Mouse (Mus musculus): ENCODE results near the gene Prss3. TPM values are rescaled to one million over a fixed set of nuclear protein-coding genes. Genes with fewer than 3 reads are reported as not detected.
"Not testable (repeated sequence)": the region's sequence is repeated elsewhere in the genome, so short reads cannot be mapped to it uniquely, and the experiment has no call there.

Prss3 gene
- not detected in 2 replicates for polyA plus RNA-seq (2015; fragmentation: Nextera tagmentation; extraction: Ambion mirVana)

GRCm38 (mm10) chr6:41377578-41377977, at the start of gene Prss3:
Prss3 (minus strand) TSS chr6:41377678.
- H3K27me3 ChIP-seq (replicated peaks); H3K27ac ChIP-seq (replicated peaks); H3K9me3 ChIP-seq; H3K4me3 ChIP-seq; H3K4me2 ChIP-seq; H3K9ac ChIP-seq; H3K36me3 ChIP-seq; ATAC-seq (ENCODE audit: extremely low read depth, insufficient number of reproducible peaks, low FRiP score, low TSS enrichment); H3K4me1 ChIP-seq: not testable (repeated sequence)

- not testable (repeated sequence) for H3K36me3 ChIP-seq; H3K4me3 ChIP-seq; H3K4me2 ChIP-seq; ATAC-seq (ENCODE audit: extremely low read depth, insufficient number of reproducible peaks, low FRiP score, low TSS enrichment); H3K9ac ChIP-seq; H3K27ac ChIP-seq (replicated peaks); H3K4me1 ChIP-seq; H3K9me3 ChIP-seq; H3K27me3 ChIP-seq (replicated peaks)
These were observed 14.6 kb upstream of the Prss3 start, which contains the start of gene Gm5771 for GRCm38 (mm10) chr6:41392056-41392455. Gm5771 (plus strand) TSS chr6:41392356.

- H3K9ac ChIP-seq; H3K27me3 ChIP-seq (replicated peaks); ATAC-seq (ENCODE audit: extremely low read depth, insufficient number of reproducible peaks, low FRiP score, low TSS enrichment); H3K36me3 ChIP-seq; H3K4me1 ChIP-seq; H3K27ac ChIP-seq (replicated peaks); H3K4me3 ChIP-seq; H3K9me3 ChIP-seq; H3K4me2 ChIP-seq: not testable (repeated sequence)
- WGBS, result 38% methylated on average over 1 of the region's 1 CpGs
These were observed 14.2 kb upstream of the Prss3 start for GRCm38 (mm10) chr6:41391640-41392039.

- H3K4me3 ChIP-seq, result no peak overlapping the region
- no peaks in the 10 kb centered on the region for H3K36me3 ChIP-seq
- no peaks in the 10 kb centered on the region for H3K27me3 ChIP-seq (replicated peaks)
- H3K4me1 ChIP-seq, result no peaks in the 10 kb centered on the region
- no peak for ATAC-seq (ENCODE audit: extremely low read depth, insufficient number of reproducible peaks, low FRiP score, low TSS enrichment)
- H3K9me3 ChIP-seq, result no peaks in the 10 kb centered on the region
- WGBS, result 59% methylated on average over 2 of the region's 2 CpGs
- H3K4me2 ChIP-seq, result no peak overlapping the region
- no peak overlapping the region for H3K9ac ChIP-seq
- H3K27ac ChIP-seq (replicated peaks), result no peak overlapping the region
These were observed 9.3 kb upstream of the Prss3 start for GRCm38 (mm10) chr6:41386781-41387180.

GRCm38 (mm10) chr6:41373772-41374171, 3.7 kb downstream of the Prss3 start:
- not testable (repeated sequence) for H3K36me3 ChIP-seq; H3K4me1 ChIP-seq; H3K4me3 ChIP-seq; H3K27ac ChIP-seq (replicated peaks); ATAC-seq (ENCODE audit: extremely low read depth, insufficient number of reproducible peaks, low FRiP score, low TSS enrichment); H3K9me3 ChIP-seq; H3K27me3 ChIP-seq (replicated peaks); H3K4me2 ChIP-seq; H3K9ac ChIP-seq
- 76% methylated on average over 2 of the region's 2 CpGs for WGBS

GRCm38 (mm10) chr6:41353932-41354331, 23.5 kb downstream of the Prss3 start, which contains the start of gene Try10:
Try10 (plus strand) TSS chr6:41354105.
- no peak for ATAC-seq (ENCODE audit: extremely low read depth, insufficient number of reproducible peaks, low FRiP score, low TSS enrichment)
- Histone ChIP-seq H3K36me3 (no peaks in the 10 kb centered on the region), H3K9me3 (no peaks in the 10 kb centered on the region), H3K27me3 (replicated peaks) (no peaks in the 10 kb centered on the region), H3K4me1 (no peaks in the 10 kb centered on the region), H3K4me2 (no peak within 1 kb of the TSS), H3K9ac (no peak within 1 kb of the TSS), H3K27ac (replicated peaks) (no peak within 1 kb of the TSS), H3K4me3 (no peak within 1 kb of the TSS)
- 64% methylated on average over 2 of the region's 2 CpGs for WGBS

Other genes with a start within 250 kb of the Prss3 start
- not detected in 2 replicates for gene Try4, start 75.4 kb downstream of the Prss3 start, polyA plus RNA-seq (2015; fragmentation: Nextera tagmentation; extraction: Ambion mirVana)
- not detected in 2 replicates for gene Try5, start 60.8 kb downstream of the Prss3 start, polyA plus RNA-seq (2015; fragmentation: Nextera tagmentation; extraction: Ambion mirVana)
- not detected in 2 replicates for gene Try10, start 23.6 kb downstream of the Prss3 start, polyA plus RNA-seq (2015; fragmentation: Nextera tagmentation; extraction: Ambion mirVana)
- gene Gm5771, start 14.7 kb upstream of the Prss3 start, polyA plus RNA-seq (2015; fragmentation: Nextera tagmentation; extraction: Ambion mirVana), result not detected in 2 replicates
- not detected in 2 replicates for gene Gm10334, start 68.5 kb upstream of the Prss3 start, polyA plus RNA-seq (2015; fragmentation: Nextera tagmentation; extraction: Ambion mirVana)
- gene Prss1, start 81.3 kb upstream of the Prss3 start, polyA plus RNA-seq (2015; fragmentation: Nextera tagmentation; extraction: Ambion mirVana), result not detected in 2 replicates
- not detected in 2 replicates for gene Prss2, start 144.1 kb upstream of the Prss3 start, polyA plus RNA-seq (2015; fragmentation: Nextera tagmentation; extraction: Ambion mirVana)
- 3.5 and 5.3 TPM in 2 replicates for gene Ephb6, start 227.8 kb upstream of the Prss3 start, polyA plus RNA-seq (2015; fragmentation: Nextera tagmentation; extraction: Ambion mirVana)